Mouse (Mus musculus) 3134 (cell line): ENCODE results near the gene Theg.

Experiments
- DNase-seq: peaks from one replicate; pipeline ENCODE4 v3.0.0-alpha.2; 2011; ENCODE audit warnings: low spot score; ENCODE audit not compliant: insufficient read length; ENCODE audit errors: extremely low read depth

The Theg gene

GRCm38 (mm10) chr10:79594872-79595589, 7.9 kb upstream of the Theg start:
- DNase-seq = peak; percentile 51

- no peak for DNase-seq
These were observed 7.0 kb upstream of the Theg start for GRCm38 (mm10) chr10:79594111-79594510.

- no peak for DNase-seq
These were observed 3.6 kb upstream of the Theg start for GRCm38 (mm10) chr10:79590702-79591101.

GRCm38 (mm10) chr10:79587752-79588126, 608 bp upstream of the Theg start:
- DNase-seq = no peak

- no peak for DNase-seq
These were observed 888 bp downstream of the Theg start for GRCm38 (mm10) chr10:79586243-79586642.

GRCm38 (mm10) chr10:79585723-79586122, 1.4 kb downstream of the Theg start:
- DNase-seq = no peak

- DNase-seq = no peak
These were observed 2.0 kb downstream of the Theg start for GRCm38 (mm10) chr10:79585136-79585535.

- DNase-seq = no peak
These were observed 2.7 kb downstream of the Theg start for GRCm38 (mm10) chr10:79584426-79584825.

GRCm38 (mm10) chr10:79584021-79584420, 3.1 kb downstream of the Theg start:
- DNase-seq = no peak

GRCm38 (mm10) chr10:79581501-79581900, 5.6 kb downstream of the Theg start:
- no peak for DNase-seq

GRCm38 (mm10) chr10:79580811-79581210, 6.3 kb downstream of the Theg start:
- no peak for DNase-seq

GRCm38 (mm10) chr10:79580356-79580755, 6.8 kb downstream of the Theg start:
- no peak for DNase-seq

- DNase-seq = no peak
These were observed 7.3 kb downstream of the Theg start for GRCm38 (mm10) chr10:79579781-79580180.

GRCm38 (mm10) chr10:79578891-79579290, 8.2 kb downstream of the Theg start:
- no peak for DNase-seq

GRCm38 (mm10) chr10:79578276-79578675, 8.9 kb downstream of the Theg start:
- DNase-seq = no peak

GRCm38 (mm10) chr10:79577376-79577775, 9.8 kb downstream of the Theg start:
- DNase-seq = no peak

- DNase-seq = no peak
These were observed 11.4 kb downstream of the Theg start for GRCm38 (mm10) chr10:79575754-79576153.

GRCm38 (mm10) chr10:79574796-79575195, 12.3 kb downstream of the Theg start:
- DNase-seq = no peak

GRCm38 (mm10) chr10:79574350-79574749, 12.8 kb downstream of the Theg start:
- DNase-seq = peak; percentile 25

- DNase-seq = no peak
These were observed 13.5 kb downstream of the Theg start for GRCm38 (mm10) chr10:79573611-79574010.

GRCm38 (mm10) chr10:79571314-79571713, 15.8 kb downstream of the Theg start:
- DNase-seq = no peak

- no peak for DNase-seq
These were observed 17.2 kb downstream of the Theg start for GRCm38 (mm10) chr10:79569921-79570320.

GRCm38 (mm10) chr10:79559716-79560115, 27.4 kb downstream of the Theg start:
- DNase-seq = no peak
